Mouse (Mus musculus) intestine, embryonic 14.5 days (tissue): ENCODE data around the gene Hook2. TPM values are rescaled to one million over a fixed set of nuclear protein-coding genes. Genes with fewer than 3 reads are reported as not detected.

Experiments
- ATAC-seq: fragments of 200-750 bp; cut with Nextera tagmentation; replicated peaks from 2 replicates; pipeline ENCODE4 v1.8.0; 2017; ENCODE audit warnings: low read depth, moderate number of reproducible peaks, moderate TSS enrichment, moderate library complexity; ENCODE audit not compliant: low FRiP score, low TSS enrichment
- DNase-seq: peaks from one replicate; pipeline ENCODE4 v3.0.0-alpha.2; 2018; ENCODE audit warnings: low spot score
- H3K27ac ChIP-seq: fragments of 300-500 bp; sonication (generic); 2 replicates; pipeline ENCODE4 v1.5.1; 2014; ENCODE audit warnings: low read depth, mild to moderate bottlenecking, control low read depth
- H3K27me3 ChIP-seq: fragments of 300-500 bp; sonication (generic); replicated peaks from 2 replicates; pipeline ENCODE4 v1.6.1; 2014; ENCODE audit warnings: low read length, control low read depth; ENCODE audit not compliant: control insufficient read depth, insufficient read depth
- H3K36me3 ChIP-seq: fragments of 300-500 bp; sonication (generic); 2 replicates; pipeline ENCODE4 v1.6.1; 2014; ENCODE audit warnings: low read length, control low read depth; ENCODE audit not compliant: control insufficient read depth, insufficient read depth
- H3K4me1 ChIP-seq: fragments of 300-500 bp; sonication (generic); replicated peaks from 2 replicates; pipeline ENCODE4 v1.6.1; 2014; ENCODE audit warnings: low read length, control low read depth, mixed read lengths; ENCODE audit not compliant: control insufficient read depth, insufficient read depth
- H3K4me2 ChIP-seq: fragments of 300-500 bp; sonication (generic); 2 replicates; pipeline ENCODE4 v1.6.1; 2014; ENCODE audit warnings: low read length
- H3K4me3 ChIP-seq: fragments of 300-500 bp; sonication (generic); 2 replicates; pipeline ENCODE4 v1.5.1; 2014; ENCODE audit warnings: low read depth, low read length, control low read depth, mixed read lengths
- H3K9ac ChIP-seq: fragments of 300-500 bp; sonication (generic); 2 replicates; pipeline ENCODE4 v1.6.1; 2014; ENCODE audit warnings: mild to moderate bottlenecking, low read length
- H3K9me3 ChIP-seq: fragments of 300-500 bp; sonication (generic); 2 replicates; pipeline ENCODE4 v1.6.1; 2016; ENCODE audit warnings: low read length, control low read depth; ENCODE audit not compliant: control insufficient read depth
- WGBS: fragments of 180-500 bp; shearing (Covaris S2); extraction: QIAGEN DNeasy Blood & Tissue Kit; methylation state at CpG from one replicate; pipeline ENCODE4 v1.1.7; 2014; 5-methylcytosine and 5-hydroxymethylcytosine counted together
- polyA plus RNA-seq: library from polyadenylated mRNA; unstranded; fragments of >200 nt; fragmentation: Nextera tagmentation; extraction: Ambion mirVana; gene quantifications from 2 replicates; pipeline ENCODE4 v1.2.1, GENCODE M21; 2014

Gene Hook2
- polyA plus RNA-seq, 1 experiment from 2014 or later = 40.7 TPM

DNA sequence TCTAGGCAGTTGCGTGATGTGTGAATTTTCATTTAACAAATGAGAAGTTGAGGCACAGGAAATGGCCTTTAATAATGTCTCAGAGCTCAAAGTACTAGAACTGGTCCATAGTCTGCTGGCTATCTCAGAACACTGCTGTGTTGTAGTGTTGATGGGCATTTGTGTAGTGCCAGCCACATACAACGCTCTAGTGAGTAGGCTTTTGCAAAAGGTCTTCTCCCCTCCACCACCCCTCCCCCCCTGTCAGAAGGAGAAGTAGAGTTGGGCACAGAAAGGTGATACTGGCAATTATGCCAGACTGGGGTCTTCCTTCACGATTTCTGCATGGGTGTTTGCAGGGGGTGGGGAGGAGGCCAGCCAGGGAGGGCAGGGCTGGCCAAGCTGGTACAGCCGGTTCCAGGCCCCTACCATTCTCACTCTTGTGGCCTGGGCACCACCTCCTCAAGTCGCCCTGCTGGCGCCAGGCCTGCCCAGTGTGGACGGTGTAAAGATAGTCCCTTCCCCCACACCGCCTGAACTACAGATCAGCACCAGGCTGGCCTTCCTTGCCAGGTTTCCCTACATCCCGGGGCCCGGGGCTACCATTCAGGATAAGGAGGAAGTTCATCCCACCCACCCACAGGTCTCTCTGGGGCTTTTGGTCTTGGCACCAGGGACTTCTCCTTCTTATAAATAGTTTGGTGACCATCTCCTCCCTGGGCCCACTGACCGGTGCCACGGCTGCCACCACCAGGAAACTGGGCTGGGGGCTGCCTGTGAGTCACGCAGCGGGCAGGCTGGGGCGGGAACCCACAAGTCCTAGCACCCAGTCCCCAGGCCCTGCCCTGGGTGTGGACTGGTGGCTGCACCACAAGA, 8.5 kb upstream of the Hook2 start:
- WGBS = 77% methylated on average over 15 of the region's 15 CpGs
- Histone ChIP-seq H3K9ac (no peak overlapping the region), H3K4me1 (peaks cover 61% of the 10 kb centered on the region), H3K36me3 (no peaks in the 10 kb centered on the region), H3K4me3 (no peak overlapping the region), H3K4me2 (no peak overlapping the region), H3K27ac (0 out of 2 replicates have a peak overlapping the region, but pooled peaks have one; percentile 77), H3K27me3 (peaks cover 18% of the 10 kb centered on the region), H3K9me3 (no peaks in the 10 kb centered on the region)
- ATAC-seq = no peak
- DNase-seq = no peak

DNA sequence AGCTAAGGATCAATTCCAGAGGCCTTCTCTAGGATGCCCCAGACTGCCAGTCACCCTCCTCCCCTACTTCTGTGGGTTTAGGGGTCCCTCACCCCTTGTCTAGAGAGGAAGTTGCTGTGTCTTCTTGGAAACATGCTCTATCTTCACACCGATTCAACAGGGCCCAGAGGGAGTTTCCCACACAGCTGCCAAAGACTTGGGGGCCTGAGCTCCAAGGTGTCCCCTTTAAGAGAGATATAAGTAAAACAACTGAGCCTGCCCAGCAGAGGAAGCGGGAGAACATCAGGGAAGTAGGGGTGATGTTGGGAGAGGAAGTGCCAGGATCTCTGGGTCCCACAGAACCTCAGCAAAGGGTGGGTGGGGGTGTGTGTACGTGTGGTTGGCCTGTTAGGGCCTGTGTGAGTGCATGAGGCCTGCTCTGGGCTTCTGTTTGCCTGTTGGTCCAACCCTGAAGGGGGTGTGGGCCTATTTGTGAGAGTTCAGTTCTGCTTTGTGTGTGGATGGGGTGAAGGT, 7.8 kb upstream of the Hook2 start:
- Histone ChIP-seq H3K4me1 (peaks cover 55% of the 10 kb centered on the region), H3K36me3 (no peaks in the 10 kb centered on the region), H3K27ac (no peak overlapping the region), H3K9me3 (no peaks in the 10 kb centered on the region), H3K27me3 (0 out of 2 replicates have a peak, but pooled peaks cover 14% of the 10 kb centered on the region), H3K9ac (no peak overlapping the region), H3K4me3 (no peak overlapping the region), H3K4me2 (no peak overlapping the region)
- ATAC-seq (no peak), DNase-seq (no peak)
- WGBS = 68% methylated on average over 3 of the region's 3 CpGs

DNA sequence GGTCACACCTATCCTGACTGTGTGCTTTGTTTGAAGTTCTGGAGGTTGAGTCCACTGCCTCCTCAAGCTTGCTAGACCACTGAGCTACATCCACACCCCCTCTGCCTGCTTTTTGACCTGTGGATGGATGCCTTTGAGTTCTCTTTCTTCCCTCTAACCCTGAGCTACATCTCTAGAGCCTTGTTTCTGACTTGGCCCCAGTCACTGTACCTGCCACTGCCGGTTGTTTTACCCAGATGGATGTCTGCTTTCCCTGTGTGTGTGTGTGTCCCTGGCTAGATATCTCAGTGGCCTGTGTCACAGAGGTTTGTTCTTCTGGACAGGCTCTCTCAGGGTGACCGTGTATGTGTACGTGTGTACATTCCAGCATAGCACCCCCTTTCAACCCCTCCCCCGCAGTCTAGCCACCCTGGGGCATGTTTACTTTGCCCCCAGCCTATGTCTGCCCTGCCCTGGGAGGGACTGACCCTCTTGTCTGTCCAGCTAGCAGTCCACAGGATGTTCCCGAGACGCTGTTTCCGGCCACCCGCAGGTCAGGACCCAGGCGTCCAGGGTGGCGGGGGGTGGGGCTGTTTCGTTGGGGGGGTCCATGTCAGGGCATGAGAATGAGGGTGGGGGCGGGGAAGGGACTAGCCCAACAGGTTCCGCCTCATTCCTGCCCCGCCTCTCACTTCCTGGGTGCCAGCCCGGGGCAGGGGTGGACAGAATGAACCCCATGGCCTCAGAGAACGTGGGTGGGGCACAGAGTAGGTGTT, 5.9 kb upstream of the Hook2 start:
- H3K36me3 ChIP-seq = no peaks in the 10 kb centered on the region
- no peak for DNase-seq
- peak overlapping the region; percentile 85; the same call in 1 of the 2 replicates for H3K27ac ChIP-seq
- H3K9ac ChIP-seq = 0 out of 2 replicates have a peak overlapping the region, but pooled peaks have one; percentile 59
- peaks cover 44% of the 10 kb centered on the region for H3K4me1 ChIP-seq
- peak overlapping the region; percentile 48 for H3K4me3 ChIP-seq
- ATAC-seq = no peak
- WGBS = 4% methylated on average over 16 of the region's 16 CpGs
- H3K9me3 ChIP-seq = no peaks in the 10 kb centered on the region
- H3K27me3 ChIP-seq = 0 out of 2 replicates have a peak, but pooled peaks cover 11% of the 10 kb centered on the region
- peak overlapping the region; percentile 98 for H3K4me2 ChIP-seq

DNA sequence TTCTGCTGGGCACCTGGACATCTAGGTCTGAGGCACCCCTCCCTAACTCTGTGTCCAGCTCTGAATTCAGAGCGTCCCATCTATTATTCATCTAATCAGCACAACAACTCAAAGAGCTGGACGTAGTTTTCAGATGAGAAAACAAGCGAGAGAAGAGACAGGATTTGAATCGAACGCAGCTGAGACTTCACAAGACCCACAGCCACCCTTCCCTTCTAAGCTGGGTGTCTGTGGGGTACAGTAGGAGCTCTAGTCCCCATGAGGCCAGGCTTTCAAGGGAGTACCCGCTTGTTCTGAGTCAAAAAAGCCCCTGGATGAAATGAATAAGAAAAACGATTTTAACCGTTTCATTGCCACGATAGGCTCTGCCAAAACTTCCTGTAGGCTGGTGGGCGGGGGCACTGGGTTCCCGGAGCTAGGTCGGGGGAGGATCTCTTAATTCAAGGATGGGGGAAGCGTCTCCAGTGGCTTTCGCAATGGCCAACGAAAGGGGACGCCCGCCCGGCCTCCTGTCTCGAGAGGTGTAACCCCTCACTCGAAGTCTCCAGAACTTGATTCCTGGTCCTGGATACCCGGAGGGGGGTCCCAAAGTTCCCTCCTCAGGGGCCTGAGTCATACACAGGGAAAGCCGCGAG, 5.2 kb upstream of the Hook2 start:
- no peak for DNase-seq

DNA sequence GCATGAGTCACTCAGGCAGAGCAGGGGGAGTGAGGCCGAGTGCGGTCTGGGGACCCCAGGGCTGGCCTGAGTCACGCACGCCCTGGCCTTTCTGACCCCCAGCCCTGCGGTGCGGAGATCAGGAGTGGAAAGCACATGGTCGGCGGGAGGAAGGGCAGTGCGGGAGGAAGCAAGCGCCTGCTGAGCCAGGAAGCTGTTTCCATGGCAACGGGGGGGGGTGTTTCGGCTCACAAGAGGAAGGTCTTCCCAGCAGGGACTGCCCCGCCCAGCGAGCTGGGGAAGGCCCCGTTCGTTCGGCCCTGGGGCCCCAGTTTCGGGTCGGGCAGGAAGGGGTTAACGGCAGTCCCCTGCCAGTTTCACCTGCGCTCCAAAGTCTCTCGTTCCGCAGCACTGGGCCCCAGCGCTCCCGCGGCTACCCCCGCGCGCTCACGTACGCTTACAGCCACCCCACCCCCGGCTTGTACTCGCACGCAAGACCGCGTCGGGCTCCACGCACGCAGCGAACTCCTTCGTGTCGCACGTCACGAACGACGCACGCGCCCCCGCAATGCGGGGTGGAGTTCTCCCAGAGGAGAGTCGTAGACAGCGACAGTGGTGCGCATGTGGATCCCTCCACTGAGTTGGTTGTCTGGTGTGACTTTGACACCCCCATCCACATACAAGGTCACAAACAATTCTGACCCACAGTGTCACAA, 4.6 kb upstream of the Hook2 start:
- peak overlapping the region; percentile 98 for H3K4me2 ChIP-seq
- no peaks in the 10 kb centered on the region for H3K9me3 ChIP-seq
- H3K27me3 ChIP-seq = 0 out of 2 replicates have a peak, but pooled peaks cover 11% of the 10 kb centered on the region
- peak; percentile 89 for DNase-seq
- under 1% methylated on average over 53 of the region's 53 CpGs for WGBS
- ATAC-seq = peak; percentile 42
- H3K9ac ChIP-seq = peak overlapping the region; percentile 59
- H3K4me1 ChIP-seq = peaks cover 34% of the 10 kb centered on the region
- no peaks in the 10 kb centered on the region for H3K36me3 ChIP-seq
- H3K27ac ChIP-seq = peak overlapping the region; percentile 85
- peak overlapping the region; percentile 48 for H3K4me3 ChIP-seq

More for the DNA sequence above, 5.2 kb upstream of the Hook2 start:
- Histone ChIP-seq H3K27me3 (0 out of 2 replicates have a peak, but pooled peaks cover 11% of the 10 kb centered on the region), H3K27ac (peak overlapping the region; percentile 85), H3K4me1 (peaks cover 41% of the 10 kb centered on the region), H3K9me3 (no peaks in the 10 kb centered on the region), H3K9ac (peak overlapping the region; percentile 59), H3K4me3 (peak overlapping the region; percentile 48), H3K36me3 (no peaks in the 10 kb centered on the region), H3K4me2 (peak overlapping the region; percentile 98)
- 2% methylated on average over 23 of the region's 23 CpGs for WGBS
- ATAC-seq = no peak

DNA sequence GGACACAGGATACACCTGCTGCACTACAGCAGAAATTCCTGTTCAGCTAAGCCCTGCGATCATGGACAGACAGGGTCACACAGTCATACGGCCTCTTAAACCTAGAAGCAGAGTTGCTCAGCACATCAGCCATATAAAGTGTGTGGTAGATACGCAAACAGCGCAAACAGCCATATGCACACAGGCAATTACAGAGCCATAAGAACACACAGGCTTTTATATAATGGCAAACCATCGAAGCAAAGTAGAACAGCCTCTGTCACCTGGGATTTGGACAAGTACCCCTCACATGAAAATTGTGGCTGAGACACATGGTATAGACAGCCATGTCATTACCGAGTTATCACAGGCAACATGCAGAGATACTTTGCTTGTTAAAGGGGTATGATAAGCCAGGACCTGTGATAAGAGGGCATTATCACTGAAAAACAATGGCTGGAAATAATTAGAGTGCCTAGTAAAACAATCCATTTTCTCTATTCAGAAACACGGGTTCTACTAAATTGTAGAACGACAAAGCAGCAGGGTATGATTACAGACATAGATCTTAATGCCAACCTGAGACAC, 3.9 kb upstream of the Hook2 start:
- Histone ChIP-seq H3K27me3 (0 out of 2 replicates have a peak, but pooled peaks cover 11% of the 10 kb centered on the region), H3K4me2 (peak overlapping the region; percentile 98), H3K9me3 (no peaks in the 10 kb centered on the region), H3K4me3 (peak overlapping the region; percentile 48), H3K4me1 (peaks cover 28% of the 10 kb centered on the region), H3K27ac (peak overlapping the region; percentile 85), H3K36me3 (no peaks in the 10 kb centered on the region), H3K9ac (no peak overlapping the region; the same call in 1 of the 2 replicates)
- WGBS = 32% methylated on average over 8 of the region's 8 CpGs
- peak; percentile 69 for DNase-seq
- ATAC-seq = no peak

DNA sequence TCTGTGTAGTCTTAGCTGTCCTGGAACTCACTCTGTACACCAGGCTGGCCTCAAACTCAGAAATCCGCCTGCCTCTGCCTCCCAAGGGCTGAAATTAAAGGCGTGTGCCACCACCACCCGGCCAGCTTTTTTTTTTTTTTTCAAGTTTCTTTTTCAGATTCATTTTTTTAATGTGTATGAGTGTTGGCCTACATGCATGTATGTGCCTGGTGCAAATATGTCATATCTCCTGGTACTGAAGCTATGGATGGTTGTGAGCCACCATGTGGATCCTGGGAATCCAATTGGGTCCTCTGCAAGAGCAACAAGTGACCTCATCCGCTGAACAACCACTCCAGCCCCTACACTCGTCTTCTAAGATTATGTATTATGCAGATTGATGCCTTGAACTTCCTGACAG, 3.0 kb upstream of the Hook2 start:
- no peak for ATAC-seq
- Histone ChIP-seq H3K9me3 (no peaks in the 10 kb centered on the region), H3K4me2 (no peak overlapping the region), H3K36me3 (no peaks in the 10 kb centered on the region), H3K4me3 (no peak overlapping the region), H3K4me1 (peaks cover 19% of the 10 kb centered on the region), H3K9ac (no peak overlapping the region), H3K27me3 (0 out of 2 replicates have a peak, but pooled peaks cover 11% of the 10 kb centered on the region), H3K27ac (no peak overlapping the region)
- whole genome bisulfite sequencing = 87% methylated on average over 5 of the region's 5 CpGs
- no peak for DNase-seq
